Mouse (Mus musculus): ENCODE results near the gene Samd9l. TPM values are rescaled to one million over a fixed set of nuclear protein-coding genes. Genes with fewer than 3 reads are reported as not detected.
"Not testable (repeated sequence)": the region's sequence is repeated elsewhere in the genome, so short reads cannot be mapped to it uniquely, and the experiment has no call there.

The Samd9l gene
- polyA plus RNA-seq, 1 experiment, result not detected

DNA sequence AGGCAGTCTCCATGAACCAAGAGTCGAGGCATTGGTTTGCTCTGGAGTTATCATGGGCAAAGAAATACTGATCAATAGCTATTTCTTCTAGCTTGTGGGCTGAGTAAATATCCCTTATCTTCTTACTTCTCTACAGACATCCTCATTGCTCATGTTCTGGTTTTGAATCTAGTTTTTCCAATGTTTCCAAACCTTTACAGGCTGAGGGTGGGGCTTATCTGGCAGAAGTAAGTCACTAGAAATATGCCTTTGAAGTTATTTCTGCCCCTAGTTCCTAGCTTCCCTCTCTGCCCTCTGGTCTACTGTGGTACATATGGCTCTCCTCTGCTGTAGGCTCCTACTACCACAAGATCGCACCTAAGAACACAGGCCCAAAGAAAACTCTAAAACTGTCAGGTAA lies 20.2 kb downstream of the Samd9l start:
- Histone ChIP-seq H3K4me1 (ENCODE audit: control insufficient read depth, insufficient read depth, low read length) (no peaks in the 10 kb centered on the region), H3K9me3 (replicated peaks; ENCODE audit: control insufficient read depth, insufficient read depth, low read length, poor library complexity, severe bottlenecking) (no peaks in the 10 kb centered on the region), H3K36me3 (ENCODE audit: control insufficient read depth, insufficient read depth, low read length, poor library complexity, severe bottlenecking) (no peaks in the 10 kb centered on the region), H3K27me3 (ENCODE audit: control insufficient read depth, insufficient read depth, low read length, poor library complexity, severe bottlenecking) (no peaks in the 10 kb centered on the region), H3K27ac (ENCODE audit: insufficient read depth, low read length) (no peak overlapping the region), H3K9ac (ENCODE audit: low read depth, poor library complexity, severe bottlenecking) (no peak overlapping the region), H3K4me3 (ENCODE audit: low read depth, low read length) (no peak overlapping the region)
- TF ChIP-seq CTCF (IDR thresholded peaks at IDR 0.05; ENCODE audit: low read depth, low read length) (no peak), EP300 (IDR thresholded peaks at IDR 0.05; ENCODE audit: insufficient read depth, low read depth, low read length) (no peak), POLR2A (IDR thresholded peaks at IDR 0.05; ENCODE audit: insufficient read depth, low read length) (no peak)

DNA sequence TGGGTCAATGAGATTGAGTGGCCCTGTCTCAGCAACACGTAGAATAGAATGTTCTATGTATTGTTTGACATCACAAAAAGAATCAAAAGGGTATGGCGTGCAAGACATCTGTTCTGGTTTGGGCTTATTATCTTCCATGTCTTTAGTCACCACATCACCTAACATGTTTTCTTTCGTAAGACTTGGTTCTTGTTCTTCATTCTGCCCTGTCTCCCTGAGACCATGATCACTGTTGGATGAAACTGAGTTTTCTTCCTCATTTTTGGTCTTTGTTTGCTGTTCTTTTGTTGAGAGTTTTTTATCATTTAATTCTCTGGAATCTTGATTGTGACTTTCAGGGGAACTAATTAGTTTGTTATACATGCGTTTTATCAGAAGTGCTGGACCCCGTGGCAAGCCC lies 22.7 kb downstream of the Samd9l start:
- H3K36me3 ChIP-seq (ENCODE audit: control insufficient read depth, insufficient read depth, low read length, poor library complexity, severe bottlenecking), result no peaks in the 10 kb centered on the region
- H3K9ac ChIP-seq (ENCODE audit: low read depth, poor library complexity, severe bottlenecking), result no peak overlapping the region
- H3K4me3 ChIP-seq (ENCODE audit: low read depth, low read length), result no peak overlapping the region
- TF ChIP-seq CTCF (IDR thresholded peaks at IDR 0.05; ENCODE audit: low read depth, low read length) (no peak), POLR2A (IDR thresholded peaks at IDR 0.05; ENCODE audit: insufficient read depth, low read length) (no peak), EP300 (IDR thresholded peaks at IDR 0.05; ENCODE audit: insufficient read depth, low read depth, low read length) (no peak)
- H3K27ac ChIP-seq (ENCODE audit: insufficient read depth, low read length), result no peak overlapping the region
- no peaks in the 10 kb centered on the region for H3K9me3 ChIP-seq (replicated peaks; ENCODE audit: control insufficient read depth, insufficient read depth, low read length, poor library complexity, severe bottlenecking)
- H3K4me1 ChIP-seq (ENCODE audit: control insufficient read depth, insufficient read depth, low read length), result no peaks in the 10 kb centered on the region
- H3K27me3 ChIP-seq (ENCODE audit: control insufficient read depth, insufficient read depth, low read length, poor library complexity, severe bottlenecking), result no peaks in the 10 kb centered on the region

DNA sequence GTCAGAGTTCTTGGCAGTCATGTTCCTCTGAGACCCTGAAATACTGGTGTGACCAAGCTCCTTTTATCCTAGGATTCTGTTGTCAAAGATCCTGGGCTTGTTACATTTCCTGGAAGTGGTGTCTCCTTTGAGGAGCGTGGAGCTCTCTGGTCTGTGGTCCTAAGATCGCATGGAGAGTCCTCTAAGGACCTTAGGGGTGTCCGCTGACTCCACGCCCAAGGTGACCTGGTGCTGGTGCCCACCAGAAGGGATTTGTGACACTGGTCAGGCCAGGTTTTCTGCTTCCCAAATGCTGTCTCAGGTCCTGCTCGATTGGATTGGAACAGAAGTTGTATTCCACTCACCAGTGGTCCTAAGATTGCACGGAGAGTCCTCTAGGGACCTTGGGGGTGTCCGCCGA lies 29.8 kb downstream of the Samd9l start:
- H3K27me3 ChIP-seq (ENCODE audit: control insufficient read depth, insufficient read depth, low read length, poor library complexity, severe bottlenecking), result no peaks in the 10 kb centered on the region
- peaks cover 5% of the 10 kb centered on the region; the same call in 1 of the 2 replicates for H3K9me3 ChIP-seq (replicated peaks; ENCODE audit: control insufficient read depth, insufficient read depth, low read length, poor library complexity, severe bottlenecking)
- H3K9ac ChIP-seq (ENCODE audit: low read depth, poor library complexity, severe bottlenecking), result no peak overlapping the region
- TF ChIP-seq POLR2A (IDR thresholded peaks at IDR 0.05; ENCODE audit: insufficient read depth, low read length), result no peak
- TF ChIP-seq CTCF (IDR thresholded peaks at IDR 0.05; ENCODE audit: low read depth, low read length), result no peak
- no peak for TF ChIP-seq EP300 (IDR thresholded peaks at IDR 0.05; ENCODE audit: insufficient read depth, low read depth, low read length)
- H3K4me3 ChIP-seq (ENCODE audit: low read depth, low read length), result no peak overlapping the region
- no peak overlapping the region for H3K27ac ChIP-seq (ENCODE audit: insufficient read depth, low read length)
- no peaks in the 10 kb centered on the region for H3K4me1 ChIP-seq (ENCODE audit: control insufficient read depth, insufficient read depth, low read length)
- H3K36me3 ChIP-seq (ENCODE audit: control insufficient read depth, insufficient read depth, low read length, poor library complexity, severe bottlenecking), result no peaks in the 10 kb centered on the region

DNA sequence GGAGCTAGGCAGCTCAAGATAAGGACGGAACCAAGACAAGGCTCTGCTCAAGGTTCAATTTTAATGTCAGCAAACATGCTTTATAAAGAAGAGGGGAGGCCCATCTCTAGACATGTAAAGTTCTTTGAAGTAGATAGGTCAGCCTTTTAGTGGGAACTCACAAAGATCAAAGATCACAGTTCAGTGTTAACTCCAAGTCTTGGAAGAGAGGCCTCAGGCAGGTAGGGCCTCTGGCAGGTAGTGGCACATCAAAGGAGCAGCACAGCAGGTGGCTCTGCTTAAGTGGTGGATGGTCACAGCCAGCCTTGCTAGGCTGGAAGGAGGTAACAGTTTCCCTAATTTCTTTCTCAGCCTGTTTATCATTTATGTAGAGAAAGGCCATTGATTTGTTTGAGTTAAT lies 33.8 kb downstream of the Samd9l start:
- H3K4me1 ChIP-seq (ENCODE audit: control insufficient read depth, insufficient read depth, low read length); H3K9ac ChIP-seq (ENCODE audit: low read depth, poor library complexity, severe bottlenecking); H3K27ac ChIP-seq (ENCODE audit: insufficient read depth, low read length); H3K4me3 ChIP-seq (ENCODE audit: low read depth, low read length); H3K36me3 ChIP-seq (ENCODE audit: control insufficient read depth, insufficient read depth, low read length, poor library complexity, severe bottlenecking); H3K9me3 ChIP-seq (replicated peaks; ENCODE audit: control insufficient read depth, insufficient read depth, low read length, poor library complexity, severe bottlenecking); H3K27me3 ChIP-seq (ENCODE audit: control insufficient read depth, insufficient read depth, low read length, poor library complexity, severe bottlenecking): not testable (repeated sequence)

DNA sequence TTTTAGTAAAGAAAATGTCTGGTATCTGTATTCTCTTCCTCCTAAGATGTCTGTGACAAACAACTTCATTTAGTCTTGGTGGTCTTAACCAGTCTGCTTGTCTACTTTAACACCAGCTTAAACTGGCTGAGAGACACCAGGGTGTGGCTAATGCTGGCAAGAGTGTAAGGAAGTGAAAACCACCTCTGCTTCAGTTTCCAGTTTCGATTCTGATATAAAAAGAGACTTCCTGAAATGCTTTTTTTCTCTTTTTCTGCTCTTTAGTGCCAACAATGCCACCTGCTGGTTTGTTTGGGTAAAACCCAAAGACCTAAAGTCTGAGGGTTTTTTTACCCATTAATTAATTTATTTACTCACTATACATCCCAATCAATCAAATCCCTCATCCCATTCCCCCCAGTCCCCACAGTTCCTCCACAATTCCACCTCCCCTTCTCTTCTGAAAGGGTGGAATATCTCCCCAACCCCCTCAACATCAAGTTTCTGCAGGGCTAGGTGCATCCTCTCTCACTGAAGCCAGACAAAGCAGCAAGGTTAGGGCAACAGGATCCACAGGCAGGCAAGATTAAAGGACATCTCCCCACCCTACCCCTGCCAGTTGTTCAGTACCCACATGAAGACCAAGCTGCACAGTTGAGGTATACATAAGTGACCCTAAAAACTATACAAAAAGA lies 53.3 kb downstream of the Samd9l start:
- not testable (repeated sequence) for H3K27ac ChIP-seq (ENCODE audit: insufficient read depth, low read length); H3K4me1 ChIP-seq (ENCODE audit: control insufficient read depth, insufficient read depth, low read length); H3K9me3 ChIP-seq (replicated peaks; ENCODE audit: control insufficient read depth, insufficient read depth, low read length, poor library complexity, severe bottlenecking); H3K36me3 ChIP-seq (ENCODE audit: control insufficient read depth, insufficient read depth, low read length, poor library complexity, severe bottlenecking); H3K4me3 ChIP-seq (ENCODE audit: low read depth, low read length); H3K9ac ChIP-seq (ENCODE audit: low read depth, poor library complexity, severe bottlenecking); H3K27me3 ChIP-seq (ENCODE audit: control insufficient read depth, insufficient read depth, low read length, poor library complexity, severe bottlenecking)

DNA sequence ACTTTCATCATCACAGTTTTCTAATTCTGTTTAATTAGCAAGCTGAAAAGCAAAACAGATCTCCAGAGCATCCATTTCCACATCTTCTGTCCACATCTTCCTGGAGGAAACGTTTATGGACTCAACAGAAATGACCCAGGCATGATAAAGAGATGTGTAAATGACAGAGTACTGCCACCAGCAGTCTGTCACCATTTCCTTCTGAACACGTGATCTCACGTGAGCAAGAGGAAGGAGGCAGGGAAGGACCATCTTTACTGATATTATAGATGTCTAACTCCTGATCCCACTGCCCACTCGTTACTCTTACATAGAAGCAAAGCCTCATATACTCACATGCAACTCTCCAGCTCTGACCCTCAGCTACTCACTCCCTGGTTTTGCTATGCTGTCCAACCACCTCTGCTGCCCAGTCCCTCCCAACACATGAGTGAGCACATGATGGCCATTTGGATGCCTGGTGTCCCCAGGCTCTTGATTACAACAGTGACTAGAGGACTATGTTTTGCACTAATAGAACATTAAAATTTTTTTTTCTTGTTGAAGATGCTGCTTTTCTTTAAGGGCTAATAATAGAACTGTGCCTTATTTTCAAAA lies 54.2 kb downstream of the Samd9l start:
- H3K4me3 ChIP-seq (ENCODE audit: low read depth, low read length); H3K27me3 ChIP-seq (ENCODE audit: control insufficient read depth, insufficient read depth, low read length, poor library complexity, severe bottlenecking); H3K9me3 ChIP-seq (replicated peaks; ENCODE audit: control insufficient read depth, insufficient read depth, low read length, poor library complexity, severe bottlenecking); H3K9ac ChIP-seq (ENCODE audit: low read depth, poor library complexity, severe bottlenecking); H3K4me1 ChIP-seq (ENCODE audit: control insufficient read depth, insufficient read depth, low read length); H3K36me3 ChIP-seq (ENCODE audit: control insufficient read depth, insufficient read depth, low read length, poor library complexity, severe bottlenecking); H3K27ac ChIP-seq (ENCODE audit: insufficient read depth, low read length): not testable (repeated sequence)

Data from ES-Bruce4 (cell line).